Mouse (Mus musculus) cerebellum, adult 2 months (tissue): ENCODE measurements around the gene Kdm7a. TPM values are rescaled to one million over a fixed set of nuclear protein-coding genes. Genes with fewer than 3 reads are reported as not detected.

Experiments used
- DNase-seq, 2 experiments: peaks; one replicate each; pipeline ENCODE4 v3.0.0; 2021
- H3K27ac ChIP-seq: fragments of 200-500 bp; 2 replicates; pipeline ENCODE4 v1.5.1; 2012; ENCODE audit warnings: low read length, control low read depth, inconsistent platforms; ENCODE audit not compliant: insufficient read depth
- H3K27me3 ChIP-seq: fragments of 200-500 bp; 2 replicates; pipeline ENCODE4 v1.6.1; 2012; ENCODE audit warnings: inconsistent platforms, mild to moderate bottlenecking, low read length, moderate library complexity; ENCODE audit not compliant: control insufficient read depth, insufficient read depth
- H3K4me1 ChIP-seq: fragments of 200-500 bp; 2 replicates; pipeline ENCODE4 v1.6.1; 2011; ENCODE audit warnings: low read length; ENCODE audit not compliant: control insufficient read depth, insufficient read depth
- H3K4me3 ChIP-seq: fragments of 200-500 bp; replicated peaks from 2 replicates; pipeline ENCODE3; 2011; ENCODE audit warnings: mild to moderate bottlenecking, low read depth, low read length, control low read depth; ENCODE audit not compliant: insufficient read depth
- CTCF ChIP-seq: fragments of 200-500 bp; IDR thresholded peaks from 2 replicates; pipeline ENCODE4 v1.5.1; 2011; ENCODE audit warnings: low read depth, mild to moderate bottlenecking, control low read depth, low read length, moderate library complexity, borderline replicate concordance; ENCODE audit not compliant: insufficient read depth
- POLR2A ChIP-seq: fragments of 200-500 bp; IDR thresholded peaks from 2 replicates; pipeline ENCODE4 v1.6.1; 2011; ENCODE audit warnings: low read length, control low read depth, borderline replicate concordance; ENCODE audit not compliant: insufficient read depth
- WGBS: fragments of 180-500 bp; shearing (Covaris S2); methylation state at CpG from one replicate; pipeline ENCODE4 v1.1.7; 2018; 5-methylcytosine and 5-hydroxymethylcytosine counted together
- polyA plus RNA-seq: library from polyadenylated mRNA; depleted of rRNA; stranded (reverse); fragments of >200 nt; gene quantifications from 2 replicates; pipeline ENCODE4 v1.2.3, GENCODE M21; 2012

The Kdm7a gene
- polyA plus RNA-seq, 1 experiment: 15.4 TPM

DNA sequence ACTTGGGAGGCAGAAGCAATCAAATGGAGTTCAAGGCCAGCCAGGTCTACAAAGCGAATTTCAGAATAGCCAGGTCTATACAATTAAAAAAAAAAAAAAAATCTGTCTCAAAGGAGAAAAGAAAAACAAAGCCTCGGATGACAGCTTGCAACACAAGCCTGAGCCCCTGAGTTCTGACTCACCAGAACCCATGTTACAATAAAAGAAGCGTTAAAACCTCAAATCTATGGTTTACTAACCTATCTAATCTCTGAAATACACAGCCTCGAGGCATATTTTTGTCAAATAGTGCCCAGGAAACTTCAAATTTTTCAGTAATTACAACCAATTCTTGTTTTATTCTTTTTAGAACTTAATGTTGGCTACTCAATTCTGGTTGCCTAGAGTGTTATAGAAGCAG, 2.1 kb downstream of the Kdm7a start:
- Histone ChIP-seq H3K27ac (no peak overlapping the region), H3K4me3 (no peak overlapping the region), H3K27me3 (no peaks in the 10 kb centered on the region), H3K4me1 (no peaks in the 10 kb centered on the region)
- TF ChIP-seq CTCF (no peak), POLR2A (no peak)
- no peak for DNase-seq
- WGBS: 51% methylated on average over 4 of the region's 4 CpGs

DNA sequence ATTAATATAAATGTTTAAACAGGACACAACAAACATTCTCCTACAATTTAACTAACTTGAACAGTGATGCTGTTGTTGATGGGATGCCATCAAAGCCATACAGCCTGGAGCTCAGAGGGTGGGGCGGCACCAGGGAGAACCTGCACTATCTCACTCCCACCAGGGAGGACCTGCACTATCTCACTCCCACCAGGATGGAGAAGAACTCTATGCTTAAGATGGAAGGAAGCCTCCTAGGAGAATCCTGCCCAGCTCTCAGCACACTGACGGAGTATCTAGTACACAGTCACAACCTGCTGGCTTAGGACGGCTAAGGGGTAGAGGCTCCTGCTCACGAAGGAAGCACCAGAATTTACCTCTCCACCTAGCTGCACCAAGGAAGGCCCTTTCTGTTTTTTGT, 3.4 kb downstream of the Kdm7a start:
- TF ChIP-seq CTCF: no peak
- TF ChIP-seq POLR2A: no peak
- 66% methylated on average over 4 of the region's 4 CpGs for WGBS
- Histone ChIP-seq H3K27me3 (no peaks in the 10 kb centered on the region), H3K4me1 (no peaks in the 10 kb centered on the region), H3K4me3 (no peak overlapping the region), H3K27ac (no peak overlapping the region)
- DNase-seq: no peak

DNA sequence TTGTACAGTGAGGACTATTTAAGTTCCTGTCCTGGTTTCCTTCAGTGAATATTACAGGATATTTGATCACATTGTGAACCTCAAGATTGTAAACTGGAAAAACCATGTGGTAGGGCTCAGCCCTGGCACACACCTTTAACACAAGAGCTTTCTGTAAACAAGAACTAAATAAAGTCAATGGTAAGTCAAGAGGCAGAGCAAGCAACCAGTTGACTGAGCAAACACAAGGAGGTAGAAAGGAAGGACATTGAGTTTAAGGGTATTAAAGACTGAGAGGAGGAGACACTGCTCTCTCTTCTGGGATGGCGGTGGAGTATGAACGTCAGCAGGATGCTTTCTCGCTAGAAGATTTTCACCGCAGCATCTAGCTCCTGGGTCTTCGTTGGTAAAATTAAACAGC, 13.6 kb downstream of the Kdm7a start:
- 86% methylated on average over 5 of the region's 5 CpGs for WGBS
- Histone ChIP-seq H3K4me3 (no peak overlapping the region), H3K27me3 (no peaks in the 10 kb centered on the region), H3K27ac (no peak overlapping the region), H3K4me1 (no peaks in the 10 kb centered on the region)
- no peak for DNase-seq
- TF ChIP-seq POLR2A (no peak), CTCF (no peak)

DNA sequence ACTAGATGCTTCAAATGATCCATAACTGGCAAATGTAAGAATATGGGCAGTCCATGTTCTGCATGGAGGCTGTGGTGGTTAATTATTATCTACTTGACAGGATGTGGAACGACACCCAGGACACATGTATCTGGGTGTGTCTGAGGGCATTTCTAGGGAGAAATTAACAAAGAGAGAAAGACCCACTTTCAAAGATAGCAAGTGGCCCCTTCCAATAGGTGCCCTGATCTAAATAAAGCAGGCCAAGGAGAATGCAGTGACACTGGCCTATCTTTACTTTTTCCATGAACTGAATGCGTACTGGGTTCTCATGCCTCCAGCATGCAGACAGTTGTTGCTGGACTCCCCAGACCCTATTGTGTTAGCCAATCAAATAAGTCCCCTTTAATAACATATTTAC, 15.1 kb downstream of the Kdm7a start:
- no peaks in the 10 kb centered on the region for H3K27me3 ChIP-seq
- 85% methylated on average over 2 of the region's 2 CpGs for WGBS
- TF ChIP-seq POLR2A: no peak
- no peak for TF ChIP-seq CTCF
- no peak overlapping the region for H3K4me3 ChIP-seq
- DNase-seq: no peak
- H3K4me1 ChIP-seq: peaks cover under 1% of the 10 kb centered on the region; the same call in 1 of the 2 replicates
- no peak overlapping the region for H3K27ac ChIP-seq

DNA sequence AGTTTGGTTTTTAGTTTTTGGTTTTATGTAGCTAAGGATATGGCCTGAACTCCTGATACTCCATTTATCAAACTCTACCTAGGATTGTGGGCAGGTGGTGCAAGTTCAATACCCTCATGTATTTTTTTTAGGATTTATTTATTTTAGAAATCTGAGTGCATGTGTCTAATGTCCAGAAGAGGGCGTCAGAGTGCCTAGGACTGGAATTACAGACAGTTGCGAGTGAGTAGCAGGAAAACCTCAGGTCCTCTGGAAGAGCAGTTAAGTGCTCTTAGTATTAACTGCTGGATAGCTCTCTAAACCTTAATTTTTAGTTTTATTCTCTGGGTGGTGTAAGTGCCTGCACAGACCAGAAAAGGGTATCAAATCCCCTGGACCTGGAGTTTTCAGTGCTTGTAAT, 19.4 kb downstream of the Kdm7a start:
- WGBS: 29% methylated on average over 2 of the region's 2 CpGs

DNA sequence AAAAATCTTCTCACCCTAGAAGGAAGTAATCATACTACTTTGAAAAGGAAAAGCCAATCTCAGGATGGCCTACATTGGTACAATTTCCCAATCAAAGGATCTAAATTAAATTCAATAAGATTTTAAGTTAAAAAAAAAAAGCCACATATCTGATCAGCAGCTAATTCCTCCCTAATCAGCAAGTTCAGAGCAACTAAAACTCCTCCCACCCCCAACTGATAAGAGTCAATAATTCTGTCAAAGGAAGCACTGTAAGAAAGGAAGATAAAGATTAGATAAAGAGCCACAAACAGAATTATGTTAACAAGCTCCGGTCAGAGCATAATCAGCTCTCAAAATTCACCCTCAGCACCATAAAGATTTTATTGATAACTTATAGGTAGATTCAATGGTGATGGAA, 37.5 kb downstream of the Kdm7a start:
- Histone ChIP-seq H3K4me3 (no peak overlapping the region), H3K4me1 (no peaks in the 10 kb centered on the region), H3K27ac (no peak overlapping the region), H3K27me3 (no peaks in the 10 kb centered on the region)
- no peak for DNase-seq
- WGBS: 93% methylated on average over 1 of the region's 1 CpGs
- no peak for TF ChIP-seq POLR2A
- no peak for TF ChIP-seq CTCF

More for the DNA sequence above, 19.4 kb downstream of the Kdm7a start:
- Histone ChIP-seq H3K4me1 (peaks cover 3% of the 10 kb centered on the region; the same call in 1 of the 2 replicates), H3K27ac (no peak overlapping the region), H3K4me3 (no peak overlapping the region), H3K27me3 (no peaks in the 10 kb centered on the region)
- no peak for DNase-seq
- TF ChIP-seq CTCF (peak; percentile 31; the same call in 1 of the 2 replicates), POLR2A (no peak)

DNA sequence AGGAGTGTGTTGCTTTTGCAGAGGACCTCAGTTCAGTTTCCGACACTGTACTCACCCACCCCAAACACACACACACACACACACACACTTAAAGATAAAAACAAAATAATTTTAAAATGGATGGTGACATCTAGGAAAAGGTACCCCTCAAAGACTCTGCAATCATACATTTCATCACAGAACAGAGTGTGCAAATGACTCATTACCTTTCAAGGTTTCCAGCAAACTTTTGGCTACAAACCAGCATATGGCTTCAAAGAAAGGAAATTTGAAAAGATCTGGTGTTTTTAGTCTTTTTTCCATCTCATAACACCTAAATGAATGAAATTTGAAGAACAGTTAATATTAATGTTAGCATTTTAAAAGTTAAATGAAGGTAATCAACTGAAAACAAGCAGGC, 41.7 kb downstream of the Kdm7a start:
- 100% methylated on average over 1 of the region's 1 CpGs for WGBS
- H3K27ac ChIP-seq: no peak overlapping the region
- no peak overlapping the region for H3K4me3 ChIP-seq
- TF ChIP-seq CTCF (no peak), POLR2A (no peak)
- H3K27me3 ChIP-seq: no peaks in the 10 kb centered on the region
- no peak for DNase-seq
- H3K4me1 ChIP-seq: no peaks in the 10 kb centered on the region

DNA sequence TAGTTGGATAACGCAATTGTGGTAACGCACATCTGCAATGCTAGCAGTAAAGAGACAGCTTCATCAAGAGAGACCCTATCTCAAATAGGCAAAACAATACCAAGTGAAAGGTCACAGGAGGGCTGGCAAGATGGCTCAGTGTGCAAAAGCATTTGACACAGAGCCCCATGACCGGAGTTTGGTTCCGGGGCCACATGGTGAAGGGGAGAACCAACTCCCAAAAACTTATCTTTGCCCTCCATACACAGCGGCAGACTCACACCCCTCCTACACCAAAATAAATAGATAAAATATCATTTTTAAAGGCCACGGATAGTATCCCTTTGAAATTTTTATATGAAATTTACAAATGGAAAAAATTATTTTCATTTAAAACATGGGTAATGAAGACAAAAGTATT, 44.6 kb downstream of the Kdm7a start:
- Histone ChIP-seq H3K27me3 (no peaks in the 10 kb centered on the region), H3K27ac (no peak overlapping the region), H3K4me1 (no peaks in the 10 kb centered on the region), H3K4me3 (no peak overlapping the region)
- TF ChIP-seq CTCF: no peak
- no peak for TF ChIP-seq POLR2A
- WGBS: 95% methylated on average over 6 of the region's 6 CpGs
- no peak for DNase-seq
